ENCODE assay signal across 27 mouse cellular contexts in genomic region chr2:124420170-124420825, GRCm38 (mm10).
A peak's percentile ranks its signal among the peaks of the same experiment; 100 is the strongest.
DNase-seq lines count a peak whose midpoint lies in the region; ATAC-seq lines count a peak whose summit lies in the region.
"Had no signal": no experiment of that assay in that cellular context is flagged by ENCODE, and none has a peak within 500 bp of the region (broad histone marks: within the 10 kb centered on the region; RNA-seq: fewer than 3 reads in every experiment).

No protein-coding gene starts in this region.

- H3K4me2 ChIP-seq in heart, embryonic 13.5 days, result no peak overlapping the region
- H3K4me2 ChIP-seq: embryonic facial prominence, embryonic 13.5 days; embryonic facial prominence, embryonic 15.5 days; forebrain, embryonic 12.5 days had no signal

- no peaks in the 10 kb centered on the region for H3K9me3 ChIP-seq in heart, embryonic 13.5 days
- H3K9me3 ChIP-seq: embryonic facial prominence, embryonic 13.5 days; embryonic facial prominence, embryonic 15.5 days; forebrain, embryonic 10.5 days; forebrain, embryonic 12.5 days had no signal

- no peak for DNase-seq in heart, adult 9 months (ENCODE audit: low spot score in 2 of 2)
- DNase-seq in left cerebral cortex, adult 11 months (ENCODE audit: low spot score), result no peak
- no peak for DNase-seq in layer of hippocampus, postnatal 14 days (ENCODE audit: low spot score in 2 of 2)
- DNase-seq: adrenal gland, adult 8-10 months; adrenal gland, postnatal 14 days; adrenal gland, postnatal 36 days; B cell, adult 2 months; cerebellum, adult 11-12 months; cerebellum, adult 2 months; cerebellum, adult 9-10 months; cerebellum, postnatal 10 days; cerebellum, postnatal 25 days; embryo, embryonic 11 days had no signal

- H3K4me1 ChIP-seq in heart, embryonic 13.5 days, result peaks cover 18% of the 10 kb centered on the region
- H3K4me1 ChIP-seq: embryonic facial prominence, embryonic 15.5 days; forebrain, embryonic 10.5 days; forebrain, embryonic 12.5 days had no signal

- H3K27me3 ChIP-seq in heart, embryonic 13.5 days (replicated peaks), result no peaks in the 10 kb centered on the region
- H3K27me3 ChIP-seq: CH12.LX; embryonic facial prominence, embryonic 13.5 days; embryonic facial prominence, embryonic 15.5 days; forebrain, embryonic 12.5 days; Patski had no signal

- no peak for ATAC-seq in heart, embryonic 13.5 days (ENCODE audit: extremely low read depth, insufficient number of reproducible peaks, low FRiP score, low TSS enrichment)
- ATAC-seq in megakaryocyte, adult 5-6 weeks (ENCODE audit: poor library complexity, severe bottlenecking), result peak; percentile 70
- ATAC-seq: activated CD4-positive, CD25-positive, alpha-beta regulatory T cell, adult 4 months; CD4-positive, CD25-positive, alpha-beta regulatory T cell, adult 4 months; forebrain, embryonic 14.5 days; forebrain, embryonic 16.5 days; Patski had no signal

- WGBS in heart, embryonic 13.5 days, result 35% methylated on average over 1 of the region's 1 CpGs

- H3K27ac ChIP-seq in heart, embryonic 13.5 days (replicated peaks), result peak overlapping the region; percentile 17; the same call in 1 of the 2 replicates
- H3K27ac ChIP-seq: embryonic facial prominence, embryonic 13.5 days; embryonic facial prominence, embryonic 15.5 days; forebrain, embryonic 10.5 days; forebrain, embryonic 12.5 days had no signal

- no peak overlapping the region for H3K9ac ChIP-seq in heart, embryonic 13.5 days
- H3K9ac ChIP-seq: embryonic facial prominence, embryonic 13.5 days; embryonic facial prominence, embryonic 15.5 days; forebrain, embryonic 12.5 days had no signal

- H3K4me3 ChIP-seq in heart, embryonic 13.5 days, result no peak overlapping the region
- H3K4me3 ChIP-seq: embryonic facial prominence, embryonic 13.5 days; embryonic facial prominence, embryonic 15.5 days; erythroblast, embryonic 14.5 days; forebrain, embryonic 10.5 days; forebrain, embryonic 12.5 days had no signal

- no peaks in the 10 kb centered on the region for H3K36me3 ChIP-seq in heart, embryonic 13.5 days
- H3K36me3 ChIP-seq: embryonic facial prominence, embryonic 13.5 days; embryonic facial prominence, embryonic 15.5 days; forebrain, embryonic 10.5 days; forebrain, embryonic 12.5 days; G1E had no signal
